Mouse (Mus musculus): Measurements from ENCODE around the gene Cdc42bpb. TPM values are rescaled to one million over a fixed set of nuclear protein-coding genes. Genes with fewer than 3 reads are reported as not detected.

The Cdc42bpb gene
- polyA plus RNA-seq, 1 experiment, result 0.74 TPM

- peak overlapping the region; percentile 12 for H3K4me3 ChIP-seq (replicated peaks)
Measured at GRCm38 (mm10) chr12:111375559-111375958, 2.0 kb downstream of the Cdc42bpb start.

GRCm38 (mm10) chr12:111374727-111375126, 2.8 kb downstream of the Cdc42bpb start:
- Histone ChIP-seq H3K9me3 (ENCODE audit: control insufficient read depth, low read length) (no peaks in the 10 kb centered on the region), H3K4me1 (ENCODE audit: control insufficient read depth) (peaks cover 28% of the 10 kb centered on the region), H3K27me3 (ENCODE audit: control insufficient read depth) (peaks cover 49% of the 10 kb centered on the region), H3K4me3 (replicated peaks) (no peak overlapping the region), H3K36me3 (ENCODE audit: control insufficient read depth) (no peaks in the 10 kb centered on the region)
- TF ChIP-seq TAL1 (IDR thresholded peaks at IDR 0.05; ENCODE audit: low read length) (no peak), GATA1 (IDR thresholded peaks at IDR 0.05; ENCODE audit: low read length) (no peak)

More at GRCm38 (mm10) chr12:111375559-111375958, 2.0 kb downstream of the Cdc42bpb start:
- peaks cover 21% of the 10 kb centered on the region for H3K4me1 ChIP-seq (ENCODE audit: control insufficient read depth)
- no peaks in the 10 kb centered on the region for H3K9me3 ChIP-seq (ENCODE audit: control insufficient read depth, low read length)
- H3K36me3 ChIP-seq (ENCODE audit: control insufficient read depth), result no peaks in the 10 kb centered on the region
- H3K27me3 ChIP-seq (ENCODE audit: control insufficient read depth), result peaks cover 54% of the 10 kb centered on the region
- TF ChIP-seq TAL1 (IDR thresholded peaks at IDR 0.05; ENCODE audit: low read length) (no peak), GATA1 (IDR thresholded peaks at IDR 0.05; ENCODE audit: low read length) (no peak)

- Histone ChIP-seq H3K4me1 (ENCODE audit: control insufficient read depth) (peaks cover 28% of the 10 kb centered on the region), H3K4me3 (replicated peaks) (no peak overlapping the region), H3K9me3 (ENCODE audit: control insufficient read depth, low read length) (no peaks in the 10 kb centered on the region), H3K36me3 (ENCODE audit: control insufficient read depth) (no peaks in the 10 kb centered on the region), H3K27me3 (ENCODE audit: control insufficient read depth) (peaks cover 35% of the 10 kb centered on the region)
- TF ChIP-seq TAL1 (IDR thresholded peaks at IDR 0.05; ENCODE audit: low read length) (no peak), GATA1 (IDR thresholded peaks at IDR 0.05; ENCODE audit: low read length) (no peak)
Measured at GRCm38 (mm10) chr12:111373411-111373810, 4.1 kb downstream of the Cdc42bpb start.

GRCm38 (mm10) chr12:111371905-111372304, 5.6 kb downstream of the Cdc42bpb start:
- Histone ChIP-seq H3K9me3 (ENCODE audit: control insufficient read depth, low read length) (no peaks in the 10 kb centered on the region), H3K36me3 (ENCODE audit: control insufficient read depth) (no peaks in the 10 kb centered on the region), H3K4me1 (ENCODE audit: control insufficient read depth) (peaks cover 15% of the 10 kb centered on the region)

GRCm38 (mm10) chr12:111370249-111370648, 7.3 kb downstream of the Cdc42bpb start:
- H3K4me1 ChIP-seq (ENCODE audit: control insufficient read depth), result peaks cover 11% of the 10 kb centered on the region
- no peak overlapping the region for H3K4me3 ChIP-seq (replicated peaks)
- no peaks in the 10 kb centered on the region for H3K9me3 ChIP-seq (ENCODE audit: control insufficient read depth, low read length)
- H3K36me3 ChIP-seq (ENCODE audit: control insufficient read depth), result no peaks in the 10 kb centered on the region
- peaks cover 5% of the 10 kb centered on the region for H3K27me3 ChIP-seq (ENCODE audit: control insufficient read depth)
- TF ChIP-seq GATA1 (IDR thresholded peaks at IDR 0.05; ENCODE audit: low read length) (no peak), TAL1 (IDR thresholded peaks at IDR 0.05; ENCODE audit: low read length) (no peak)

More at GRCm38 (mm10) chr12:111371905-111372304, 5.6 kb downstream of the Cdc42bpb start:
- H3K4me3 ChIP-seq (replicated peaks), result no peak overlapping the region
- H3K27me3 ChIP-seq (ENCODE audit: control insufficient read depth), result peaks cover 20% of the 10 kb centered on the region
- TF ChIP-seq TAL1 (IDR thresholded peaks at IDR 0.05; ENCODE audit: low read length) (no peak), GATA1 (IDR thresholded peaks at IDR 0.05; ENCODE audit: low read length) (no peak)

GRCm38 (mm10) chr12:111367065-111367464, 10.5 kb downstream of the Cdc42bpb start:
- H3K27me3 ChIP-seq (ENCODE audit: control insufficient read depth), result no peaks in the 10 kb centered on the region
- H3K9me3 ChIP-seq (ENCODE audit: control insufficient read depth, low read length), result no peaks in the 10 kb centered on the region
- TF ChIP-seq TAL1 (IDR thresholded peaks at IDR 0.05; ENCODE audit: low read length), result no peak
- no peaks in the 10 kb centered on the region for H3K36me3 ChIP-seq (ENCODE audit: control insufficient read depth)
- H3K4me1 ChIP-seq (ENCODE audit: control insufficient read depth), result peaks cover 11% of the 10 kb centered on the region
- no peak overlapping the region for H3K4me3 ChIP-seq (replicated peaks)

- H3K4me3 ChIP-seq (replicated peaks), result no peak overlapping the region
- H3K4me1 ChIP-seq (ENCODE audit: control insufficient read depth), result no peaks in the 10 kb centered on the region; the same call in none of the 2 replicates
- no peaks in the 10 kb centered on the region for H3K36me3 ChIP-seq (ENCODE audit: control insufficient read depth)
- no peaks in the 10 kb centered on the region for H3K27me3 ChIP-seq (ENCODE audit: control insufficient read depth)
- no peaks in the 10 kb centered on the region for H3K9me3 ChIP-seq (ENCODE audit: control insufficient read depth, low read length)
- no peak for TF ChIP-seq TAL1 (IDR thresholded peaks at IDR 0.05; ENCODE audit: low read length)
- no peak for TF ChIP-seq GATA1 (IDR thresholded peaks at IDR 0.05; ENCODE audit: low read length)
Measured at GRCm38 (mm10) chr12:111364234-111364633, 13.3 kb downstream of the Cdc42bpb start.

GRCm38 (mm10) chr12:111361319-111362098, 16.0 kb downstream of the Cdc42bpb start:
- H3K9me3 ChIP-seq (ENCODE audit: control insufficient read depth, low read length), result no peaks in the 10 kb centered on the region
- H3K36me3 ChIP-seq (ENCODE audit: control insufficient read depth), result no peaks in the 10 kb centered on the region
- H3K4me1 ChIP-seq (ENCODE audit: control insufficient read depth), result no peaks in the 10 kb centered on the region
- no peak overlapping the region for H3K4me3 ChIP-seq (replicated peaks)
- H3K27me3 ChIP-seq (ENCODE audit: control insufficient read depth), result no peaks in the 10 kb centered on the region
- TF ChIP-seq GATA1 (IDR thresholded peaks at IDR 0.05; ENCODE audit: low read length) (no peak), TAL1 (IDR thresholded peaks at IDR 0.05; ENCODE audit: low read length) (no peak)

- H3K4me1 ChIP-seq (ENCODE audit: control insufficient read depth), result no peaks in the 10 kb centered on the region
- no peaks in the 10 kb centered on the region; the same call in 1 of the 2 replicates for H3K27me3 ChIP-seq (ENCODE audit: control insufficient read depth)
- no peak overlapping the region for H3K4me3 ChIP-seq (replicated peaks)
- no peaks in the 10 kb centered on the region for H3K36me3 ChIP-seq (ENCODE audit: control insufficient read depth)
- TF ChIP-seq TAL1 (IDR thresholded peaks at IDR 0.05; ENCODE audit: low read length) (no peak), GATA1 (IDR thresholded peaks at IDR 0.05; ENCODE audit: low read length) (no peak)
- H3K9me3 ChIP-seq (ENCODE audit: control insufficient read depth, low read length), result no peaks in the 10 kb centered on the region
Measured at GRCm38 (mm10) chr12:111360671-111361070, 16.8 kb downstream of the Cdc42bpb start.
